Mouse (Mus musculus) ES-Bruce4 (cell line): ENCODE results near the gene Zdhhc4.

Experiments used
- CTCF ChIP-seq: IDR thresholded peaks from one replicate; pipeline ENCODE4 v1.8.1; 2011; ENCODE audit warnings: low read depth, low read length
- EP300 ChIP-seq: IDR thresholded peaks from 2 replicates; pipeline ENCODE4 v1.6.1; 2011; ENCODE audit warnings: low read depth, low read length; ENCODE audit not compliant: insufficient read depth
- POLR2A ChIP-seq: IDR thresholded peaks from one replicate; pipeline ENCODE4 v1.8.1; 2011; ENCODE audit warnings: low read length; ENCODE audit not compliant: insufficient read depth

- TF ChIP-seq CTCF (no peak), POLR2A (no peak), EP300 (no peak)
These were observed 40.7 kb upstream of the Zdhhc4 start for GRCm38 (mm10) chr5:143369611-143370255.
